Mouse (Mus musculus) embryonic facial prominence, embryonic 13.5 days (tissue): Measurements from ENCODE around the gene Pbp2. TPM values are rescaled to one million over a fixed set of nuclear protein-coding genes. Genes with fewer than 3 reads are reported as not detected.

ENCODE experiments used
- ATAC-seq: fragments of 200-750 bp; cut with Nextera tagmentation; 2 replicates; pipeline ENCODE4 v1.8.0; 2017; ENCODE audit warnings: low read depth; ENCODE audit not compliant: insufficient number of reproducible peaks, insufficient read depth, low FRiP score, low TSS enrichment
- H3K27ac ChIP-seq: fragments of 300-500 bp; sonication (generic); 2 replicates; pipeline ENCODE4 v1.5.1; 2015; ENCODE audit warnings: moderate library complexity, mild to moderate bottlenecking, inconsistent platforms
- H3K27me3 ChIP-seq: fragments of 300-500 bp; sonication (generic); 2 replicates; pipeline ENCODE4 v1.6.1; 2015; ENCODE audit warnings: mild to moderate bottlenecking, inconsistent platforms
- H3K36me3 ChIP-seq: fragments of 300-500 bp; sonication (generic); 2 replicates; pipeline ENCODE4 v1.6.1; 2015; ENCODE audit warnings: mild to moderate bottlenecking, inconsistent platforms
- H3K4me1 ChIP-seq: fragments of 300-500 bp; sonication (generic); 2 replicates; pipeline ENCODE4 v1.6.1; 2015; ENCODE audit warnings: inconsistent platforms
- H3K4me2 ChIP-seq: fragments of 300-500 bp; sonication (generic); 2 replicates; pipeline ENCODE4 v1.6.1; 2015; ENCODE audit warnings: moderate library complexity, mild to moderate bottlenecking, inconsistent platforms
- H3K4me3 ChIP-seq: fragments of 300-500 bp; sonication (generic); 2 replicates; pipeline ENCODE4 v1.5.1; 2015; ENCODE audit warnings: mild to moderate bottlenecking, inconsistent platforms
- H3K9ac ChIP-seq: fragments of 300-500 bp; sonication (generic); 2 replicates; pipeline ENCODE4 v1.6.1; 2015; ENCODE audit warnings: mild to moderate bottlenecking, inconsistent platforms
- H3K9me3 ChIP-seq: fragments of 300-500 bp; sonication (generic); 2 replicates; pipeline ENCODE4 v1.6.1; 2016; ENCODE audit warnings: inconsistent platforms
- WGBS: fragments of 180-500 bp; shearing (Covaris S2); methylation state at CpG from one replicate; pipeline ENCODE4 v1.1.7; 2015; ENCODE audit warnings: mixed read lengths; 5-methylcytosine and 5-hydroxymethylcytosine counted together
- polyA plus RNA-seq: library from polyadenylated mRNA; unstranded; fragments of >200 nt; fragmentation: Nextera tagmentation; extraction: Ambion mirVana; gene quantifications from 2 replicates; pipeline ENCODE4 v1.2.1, GENCODE M21; 2015

Gene Pbp2
- polyA plus RNA-seq, 1 experiment from 2014 or later, result not detected

DNA sequence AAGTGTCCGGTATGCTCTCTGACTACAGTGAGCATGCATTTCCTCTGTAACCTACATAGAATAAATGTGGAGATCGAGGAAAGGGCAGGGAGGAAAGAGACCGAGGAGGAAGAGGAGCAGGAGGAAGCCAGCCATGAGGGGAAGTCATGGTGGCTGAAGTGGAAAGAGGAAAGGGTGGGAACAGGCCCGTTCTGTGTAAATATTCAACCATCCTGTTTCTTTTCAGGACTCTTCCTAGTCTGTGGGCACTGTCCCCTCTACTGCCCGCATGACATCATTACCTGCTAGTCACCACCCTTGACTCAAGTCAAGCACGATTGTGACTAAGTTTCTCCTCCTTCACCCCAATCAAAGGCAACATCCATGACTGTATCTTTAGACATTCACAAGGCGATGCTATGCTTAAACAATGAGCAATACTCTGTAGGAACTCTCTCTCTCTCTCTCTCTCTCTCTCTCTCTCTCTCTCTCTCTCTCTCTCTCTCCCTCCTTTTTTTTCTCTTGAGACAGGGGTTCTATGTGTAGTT is 11.1 kb downstream of the Pbp2 start:
- Histone ChIP-seq H3K27me3 (no peaks in the 10 kb centered on the region), H3K27ac (no peak overlapping the region), H3K9ac (no peak overlapping the region), H3K4me1 (peaks cover 30% of the 10 kb centered on the region), H3K4me2 (no peak overlapping the region), H3K9me3 (no peaks in the 10 kb centered on the region), H3K4me3 (no peak overlapping the region), H3K36me3 (no peaks in the 10 kb centered on the region)
- 83% methylated on average over 7 of the region's 7 CpGs for WGBS
- ATAC-seq, result no peak

GRCm38 (mm10) chr6:135297570-135297969 is 12.6 kb downstream of the Pbp2 start:
- Histone ChIP-seq H3K4me3 (no peak overlapping the region), H3K36me3 (no peaks in the 10 kb centered on the region), H3K4me2 (no peak overlapping the region), H3K27me3 (no peaks in the 10 kb centered on the region), H3K9me3 (no peaks in the 10 kb centered on the region), H3K9ac (no peak overlapping the region), H3K4me1 (peaks cover 25% of the 10 kb centered on the region), H3K27ac (no peak overlapping the region)
- no peak for ATAC-seq
- 85% methylated on average over 7 of the region's 7 CpGs for WGBS

DNA sequence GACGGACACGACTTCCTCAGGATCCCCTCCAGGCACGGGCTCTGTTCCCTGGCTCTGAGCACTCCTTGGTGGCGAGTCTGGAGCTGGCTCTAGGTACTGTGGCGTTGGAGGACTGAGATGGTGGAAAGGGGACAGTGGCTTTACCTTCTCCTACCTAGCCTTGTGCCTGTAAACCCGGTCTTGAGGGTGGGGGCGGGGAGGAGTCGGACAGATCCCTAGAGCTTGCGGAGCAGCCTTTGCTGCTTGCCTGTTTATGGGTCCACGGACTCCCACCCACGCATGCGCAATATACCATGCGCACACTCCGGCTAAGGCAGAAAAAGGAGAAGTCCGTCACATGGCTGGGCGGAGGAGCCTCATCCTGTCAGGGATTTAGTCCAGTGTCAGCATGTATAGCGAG is 13.9 kb downstream of the Pbp2 start:
- no peak for ATAC-seq

DNA sequence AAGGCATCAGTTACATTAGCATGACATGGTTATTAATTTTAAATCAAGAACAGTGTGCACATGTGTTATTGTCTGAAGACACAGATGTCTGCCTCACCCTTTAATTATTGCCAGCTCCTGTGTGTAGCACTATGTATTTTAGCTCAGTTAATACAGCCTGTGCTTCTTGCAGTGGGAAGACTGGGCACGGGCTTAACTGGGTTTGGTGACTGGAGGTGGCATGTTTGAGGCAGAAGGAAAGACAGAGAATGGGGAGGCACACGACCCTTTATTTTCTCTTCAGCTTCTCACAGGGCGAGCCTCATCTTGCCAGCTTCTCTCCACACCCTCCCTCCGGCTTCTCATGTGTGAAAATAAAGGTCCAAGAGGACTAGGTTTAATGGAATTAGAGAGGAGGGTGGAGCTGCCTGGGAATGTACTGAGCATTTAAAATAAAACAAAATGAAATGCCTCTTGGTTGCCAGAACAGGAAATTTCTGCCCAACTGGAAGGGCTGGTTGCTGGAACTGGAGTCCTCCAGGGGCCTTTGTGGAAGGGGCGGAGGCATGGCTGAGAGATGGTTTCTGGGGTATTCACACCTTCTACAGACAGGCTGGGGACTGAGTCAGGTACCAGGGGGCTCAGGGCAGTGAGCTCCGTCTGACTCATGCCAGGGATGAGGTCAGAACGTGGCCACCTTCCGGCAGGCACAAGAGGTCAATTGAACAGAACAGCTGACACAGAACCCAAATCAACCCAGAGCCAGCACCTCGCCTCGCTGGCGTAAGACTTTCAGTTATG is 14.9 kb downstream of the Pbp2 start:
- peak overlapping the region; percentile 14; the same call in 1 of the 2 replicates for H3K4me2 ChIP-seq
- 57% methylated on average over 11 of the region's 11 CpGs for WGBS

More for the DNA sequence above, 13.9 kb downstream of the Pbp2 start:
- Histone ChIP-seq H3K4me1 (peaks cover 25% of the 10 kb centered on the region), H3K27ac (peak overlapping the region; percentile 77), H3K36me3 (no peaks in the 10 kb centered on the region), H3K9me3 (no peaks in the 10 kb centered on the region), H3K4me2 (peak overlapping the region; percentile 2; the same call in 1 of the 2 replicates), H3K27me3 (no peaks in the 10 kb centered on the region), H3K9ac (no peak overlapping the region), H3K4me3 (no peak overlapping the region)
- WGBS, result 60% methylated on average over 17 of the region's 17 CpGs

DNA sequence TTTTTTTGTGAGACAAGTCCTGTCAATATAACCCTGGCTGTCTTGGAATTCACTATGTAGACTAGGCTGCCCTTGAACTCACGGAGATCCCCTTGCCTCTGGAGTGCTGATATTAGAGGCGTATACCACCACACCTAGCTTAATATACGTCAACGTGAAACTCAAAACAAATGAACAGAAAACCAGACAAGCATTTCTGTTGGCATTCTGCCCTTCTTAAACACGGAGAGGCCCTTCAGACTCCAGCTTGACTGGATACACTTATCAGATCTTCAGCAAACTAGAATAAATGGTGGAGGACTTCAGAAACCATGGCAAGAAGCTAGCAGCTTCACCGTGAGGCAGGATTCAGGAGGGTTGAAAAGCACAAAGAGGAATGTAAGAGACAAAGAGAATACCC is 16.1 kb downstream of the Pbp2 start:
- Histone ChIP-seq H3K4me3 (no peak overlapping the region), H3K4me2 (no peak overlapping the region), H3K4me1 (peaks cover 25% of the 10 kb centered on the region), H3K36me3 (no peaks in the 10 kb centered on the region), H3K27ac (peak overlapping the region; percentile 77; the same call in 1 of the 2 replicates), H3K27me3 (no peaks in the 10 kb centered on the region), H3K9me3 (no peaks in the 10 kb centered on the region), H3K9ac (no peak overlapping the region)
- no peak for ATAC-seq
- 62% methylated on average over 6 of the region's 6 CpGs for WGBS

More for the DNA sequence above, 14.9 kb downstream of the Pbp2 start:
- H3K36me3 ChIP-seq, result no peaks in the 10 kb centered on the region
- peaks cover 25% of the 10 kb centered on the region for H3K4me1 ChIP-seq
- no peaks in the 10 kb centered on the region for H3K27me3 ChIP-seq
- no peak overlapping the region for H3K4me3 ChIP-seq
- peak; percentile 48 for ATAC-seq
- peak overlapping the region; percentile 77 for H3K27ac ChIP-seq
- no peak overlapping the region for H3K9ac ChIP-seq
- no peaks in the 10 kb centered on the region for H3K9me3 ChIP-seq

GRCm38 (mm10) chr6:135292391-135292790 is 17.8 kb downstream of the Pbp2 start:
- no peak for ATAC-seq
- no peaks in the 10 kb centered on the region for H3K36me3 ChIP-seq
- H3K4me2 ChIP-seq, result no peak overlapping the region
- WGBS, result 56% methylated on average over 4 of the region's 4 CpGs
- H3K27ac ChIP-seq, result no peak overlapping the region
- no peak overlapping the region for H3K9ac ChIP-seq
- H3K27me3 ChIP-seq, result no peaks in the 10 kb centered on the region
- H3K4me1 ChIP-seq, result peaks cover 25% of the 10 kb centered on the region
- H3K9me3 ChIP-seq, result no peaks in the 10 kb centered on the region
- no peak overlapping the region for H3K4me3 ChIP-seq

GRCm38 (mm10) chr6:135279856-135280255 is 30.3 kb downstream of the Pbp2 start:
- H3K9me3 ChIP-seq, result no peaks in the 10 kb centered on the region
- no peak overlapping the region for H3K9ac ChIP-seq
- no peaks in the 10 kb centered on the region for H3K36me3 ChIP-seq
- 44% methylated on average over 10 of the region's 10 CpGs for WGBS
- no peaks in the 10 kb centered on the region for H3K4me1 ChIP-seq
- ATAC-seq, result no peak
- H3K27ac ChIP-seq, result no peak overlapping the region
- H3K4me2 ChIP-seq, result no peak overlapping the region
- H3K4me3 ChIP-seq, result no peak overlapping the region
- no peaks in the 10 kb centered on the region for H3K27me3 ChIP-seq

GRCm38 (mm10) chr6:135279286-135279685 is 30.9 kb downstream of the Pbp2 start:
- Histone ChIP-seq H3K4me2 (no peak overlapping the region), H3K27ac (no peak overlapping the region), H3K9me3 (no peaks in the 10 kb centered on the region), H3K4me1 (no peaks in the 10 kb centered on the region), H3K9ac (no peak overlapping the region), H3K36me3 (no peaks in the 10 kb centered on the region), H3K27me3 (no peaks in the 10 kb centered on the region), H3K4me3 (no peak overlapping the region)
- 77% methylated on average over 5 of the region's 5 CpGs for WGBS
- ATAC-seq, result no peak

- WGBS, result 87% methylated on average over 6 of the region's 6 CpGs
- Histone ChIP-seq H3K4me1 (no peaks in the 10 kb centered on the region), H3K36me3 (no peaks in the 10 kb centered on the region), H3K9ac (no peak overlapping the region), H3K9me3 (no peaks in the 10 kb centered on the region), H3K4me2 (no peak overlapping the region), H3K27me3 (no peaks in the 10 kb centered on the region), H3K4me3 (no peak overlapping the region), H3K27ac (no peak overlapping the region)
- no peak for ATAC-seq
These were observed 31.9 kb downstream of the Pbp2 start for GRCm38 (mm10) chr6:135278302-135278701.

GRCm38 (mm10) chr6:135276474-135277295 is 33.5 kb downstream of the Pbp2 start:
- Histone ChIP-seq H3K27ac (no peak overlapping the region), H3K4me2 (no peak overlapping the region), H3K9ac (no peak overlapping the region), H3K4me1 (peaks cover 6% of the 10 kb centered on the region; the same call in 1 of the 2 replicates), H3K27me3 (no peaks in the 10 kb centered on the region), H3K4me3 (no peak overlapping the region), H3K36me3 (no peaks in the 10 kb centered on the region), H3K9me3 (no peaks in the 10 kb centered on the region)
- ATAC-seq, result no peak
- WGBS, result 73% methylated on average over 6 of the region's 6 CpGs

DNA sequence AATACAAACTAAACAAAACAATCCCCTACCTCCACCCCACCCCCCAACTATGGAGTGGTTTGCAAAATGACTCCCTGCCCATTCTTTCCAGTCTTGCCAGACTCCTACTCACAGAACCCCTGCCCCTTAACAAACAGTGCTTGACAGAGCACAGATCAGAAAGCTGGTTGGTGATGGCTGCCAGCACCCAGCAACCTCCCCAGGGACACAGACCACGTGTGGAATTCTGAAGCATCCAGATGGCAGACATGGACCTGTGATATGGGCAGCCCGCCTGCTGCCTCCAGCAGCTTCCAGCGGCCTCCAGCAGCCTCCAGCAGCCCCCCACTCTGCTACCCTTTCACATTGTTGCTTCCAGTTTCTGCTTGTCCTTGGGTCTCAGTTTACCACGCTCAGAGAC is 35.0 kb downstream of the Pbp2 start:
- Histone ChIP-seq H3K9ac (no peak overlapping the region), H3K9me3 (no peaks in the 10 kb centered on the region), H3K4me3 (no peak overlapping the region), H3K27ac (no peak overlapping the region), H3K27me3 (no peaks in the 10 kb centered on the region), H3K36me3 (no peaks in the 10 kb centered on the region), H3K4me2 (no peak overlapping the region), H3K4me1 (peaks cover 6% of the 10 kb centered on the region; the same call in 1 of the 2 replicates)
- 60% methylated on average over 4 of the region's 4 CpGs for WGBS
- ATAC-seq, result no peak
